ENCODE assay signal across 21 mouse cellular contexts in the genomic region with DNA sequence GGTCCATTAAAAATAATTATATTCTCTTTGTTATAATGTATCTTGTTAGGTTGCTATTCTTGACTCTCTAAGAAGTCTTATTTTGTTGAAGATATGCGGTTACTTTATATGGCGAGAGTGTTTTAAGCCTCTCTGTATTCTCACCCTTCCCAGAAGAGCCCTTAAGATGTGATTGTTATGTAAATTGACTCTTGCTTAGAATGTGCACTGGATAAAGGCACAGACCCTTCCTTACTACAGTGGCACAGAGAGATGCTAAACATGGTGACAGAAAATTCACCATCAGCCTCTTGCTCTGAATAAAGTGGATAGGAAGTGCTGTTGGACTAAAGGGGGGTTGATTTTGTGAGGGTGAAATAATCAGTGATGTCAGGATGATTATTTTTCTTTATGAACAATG.
DNase-seq lines count a peak whose midpoint lies in the region; ATAC-seq and TF ChIP-seq lines count a peak whose summit lies in the region.
"Had no signal": no experiment of that assay in that cellular context is flagged by ENCODE, and none has a peak within 500 bp of the region (broad histone marks: within the 10 kb centered on the region; RNA-seq: fewer than 3 reads in every experiment).

No protein-coding gene starts in this region.

- whole genome bisulfite sequencing in forebrain, embryonic 11.5 days, result 34% methylated on average over 2 of the region's 2 CpGs
- WGBS in forebrain, embryonic 12.5 days, result 14% methylated on average over 2 of the region's 2 CpGs
- 12% methylated on average over 2 of the region's 2 CpGs for WGBS in midbrain, embryonic 12.5 days
- WGBS in midbrain, embryonic 10.5 days, result 25% methylated on average over 2 of the region's 2 CpGs
- WGBS in midbrain, embryonic 16.5 days, result 16% methylated on average over 2 of the region's 2 CpGs
- 23% methylated on average over 2 of the region's 2 CpGs for WGBS in hindbrain, embryonic 14.5 days

- no peak overlapping the region for H3K4me3 ChIP-seq in forebrain, embryonic 11.5 days (ENCODE audit: low read depth, low read length)
- no peak overlapping the region for H3K4me3 ChIP-seq in forebrain, embryonic 12.5 days (replicated peaks)
- no peak overlapping the region for H3K4me3 ChIP-seq in midbrain, embryonic 12.5 days
- H3K4me3 ChIP-seq in midbrain, embryonic 10.5 days, result no peak overlapping the region
- no peak overlapping the region for H3K4me3 ChIP-seq in midbrain, embryonic 16.5 days (ENCODE audit: low read depth, low read length)
- H3K4me3 ChIP-seq in hindbrain, embryonic 14.5 days (replicated peaks; ENCODE audit: low read length), result no peak overlapping the region
- H3K4me3 ChIP-seq: embryonic facial prominence, embryonic 10.5 days; heart, embryonic 13.5 days; hindbrain, embryonic 12.5 days had no signal

- H3K4me1 ChIP-seq in forebrain, embryonic 11.5 days (replicated peaks; ENCODE audit: control insufficient read depth, insufficient read depth, low read length), result no peaks in the 10 kb centered on the region
- peaks cover 10% of the 10 kb centered on the region for H3K4me1 ChIP-seq in forebrain, embryonic 12.5 days
- peaks cover 6% of the 10 kb centered on the region for H3K4me1 ChIP-seq in midbrain, embryonic 12.5 days
- peaks cover 20% of the 10 kb centered on the region for H3K4me1 ChIP-seq in midbrain, embryonic 10.5 days
- H3K4me1 ChIP-seq in midbrain, embryonic 16.5 days (ENCODE audit: control insufficient read depth, insufficient read depth, low read length), result peaks cover 2% of the 10 kb centered on the region; the same call in 1 of the 2 replicates
- no peaks in the 10 kb centered on the region for H3K4me1 ChIP-seq in hindbrain, embryonic 14.5 days (replicated peaks; ENCODE audit: control insufficient read depth, insufficient read depth, low read length)
- H3K4me1 ChIP-seq: embryonic facial prominence, embryonic 10.5 days; heart, embryonic 13.5 days had no signal

- no peaks in the 10 kb centered on the region for H3K9me3 ChIP-seq in forebrain, embryonic 11.5 days (ENCODE audit: control insufficient read depth, low read length)
- no peaks in the 10 kb centered on the region for H3K9me3 ChIP-seq in forebrain, embryonic 12.5 days
- H3K9me3 ChIP-seq in midbrain, embryonic 12.5 days, result no peaks in the 10 kb centered on the region
- no peaks in the 10 kb centered on the region for H3K9me3 ChIP-seq in midbrain, embryonic 10.5 days (replicated peaks)
- no peaks in the 10 kb centered on the region for H3K9me3 ChIP-seq in midbrain, embryonic 16.5 days (replicated peaks; ENCODE audit: control insufficient read depth, low read length, poor library complexity, severe bottlenecking)
- H3K9me3 ChIP-seq in hindbrain, embryonic 14.5 days (ENCODE audit: control insufficient read depth, low read length), result no peaks in the 10 kb centered on the region
- H3K9me3 ChIP-seq: embryonic facial prominence, embryonic 10.5 days; heart, embryonic 13.5 days; hindbrain, embryonic 12.5 days had no signal

- TF ChIP-seq POLR2A in brain, embryonic 14.5 days (IDR thresholded peaks at IDR 0.05; ENCODE audit: borderline replicate concordance, extremely low read depth, insufficient read depth, insufficient read length, poor library complexity, severe bottlenecking), result no peak

- no peaks in the 10 kb centered on the region for H3K36me3 ChIP-seq in forebrain, embryonic 11.5 days (ENCODE audit: control insufficient read depth, insufficient read depth, low read length)
- no peaks in the 10 kb centered on the region for H3K36me3 ChIP-seq in forebrain, embryonic 12.5 days (replicated peaks)
- H3K36me3 ChIP-seq in midbrain, embryonic 12.5 days, result no peaks in the 10 kb centered on the region
- H3K36me3 ChIP-seq in midbrain, embryonic 10.5 days, result no peaks in the 10 kb centered on the region
- H3K36me3 ChIP-seq in midbrain, embryonic 16.5 days (ENCODE audit: control insufficient read depth, insufficient read depth, low read length), result no peaks in the 10 kb centered on the region
- H3K36me3 ChIP-seq in hindbrain, embryonic 14.5 days (replicated peaks; ENCODE audit: control insufficient read depth, insufficient read depth), result no peaks in the 10 kb centered on the region
- H3K36me3 ChIP-seq: embryonic facial prominence, embryonic 10.5 days; heart, embryonic 13.5 days; hindbrain, embryonic 12.5 days had no signal

- intact Hi-C loops in heart, postnatal 10 days (cut with DNase I), result loop anchor here (2.0 to 10.0 kb wide), 2 partner anchors 157 to 287 kb away; no protein-coding TSS in a partner anchor

- ATAC-seq in forebrain, embryonic 11.5 days (replicated peaks; ENCODE audit: low FRiP score), result peak; percentile 69
- ATAC-seq in forebrain, embryonic 12.5 days (ENCODE audit: low FRiP score), result no peak
- peak; percentile 88 for ATAC-seq in midbrain, embryonic 12.5 days (ENCODE audit: low FRiP score, low read depth)
- 0 out of 2 replicates have a peak, but pooled peaks have one; percentile 56 for ATAC-seq in midbrain, embryonic 16.5 days
- ATAC-seq in hindbrain, embryonic 14.5 days (ENCODE audit: low FRiP score), result no peak
- ATAC-seq: CD4-positive, CD25-positive, alpha-beta regulatory T cell, adult 4 months; hindbrain, postnatal 0 days; Patski had no signal

- H3K27me3 ChIP-seq in forebrain, embryonic 11.5 days (ENCODE audit: control insufficient read depth, insufficient read depth, low read length), result no peaks in the 10 kb centered on the region
- no peaks in the 10 kb centered on the region for H3K27me3 ChIP-seq in forebrain, embryonic 12.5 days
- no peaks in the 10 kb centered on the region for H3K27me3 ChIP-seq in midbrain, embryonic 12.5 days
- no peaks in the 10 kb centered on the region for H3K27me3 ChIP-seq in midbrain, embryonic 10.5 days (ENCODE audit: low read depth, poor library complexity, severe bottlenecking)
- no peaks in the 10 kb centered on the region for H3K27me3 ChIP-seq in midbrain, embryonic 16.5 days (ENCODE audit: control insufficient read depth, insufficient read depth, low read depth, low read length)
- no peaks in the 10 kb centered on the region for H3K27me3 ChIP-seq in hindbrain, embryonic 14.5 days (ENCODE audit: control insufficient read depth, insufficient read depth, low read length)
- H3K27me3 ChIP-seq: heart, embryonic 13.5 days; hindbrain, embryonic 12.5 days had no signal

- no peak overlapping the region for H3K4me2 ChIP-seq in forebrain, embryonic 11.5 days (ENCODE audit: low read depth, low read length, severe bottlenecking)
- H3K4me2 ChIP-seq in forebrain, embryonic 12.5 days, result no peak overlapping the region
- H3K4me2 ChIP-seq in midbrain, embryonic 12.5 days (replicated peaks), result no peak overlapping the region
- H3K4me2 ChIP-seq in midbrain, embryonic 16.5 days (ENCODE audit: low read length), result no peak overlapping the region
- H3K4me2 ChIP-seq in hindbrain, embryonic 14.5 days (replicated peaks), result no peak overlapping the region
- H3K4me2 ChIP-seq: heart, embryonic 13.5 days; hindbrain, embryonic 12.5 days had no signal

- no peak overlapping the region for H3K27ac ChIP-seq in forebrain, embryonic 11.5 days (ENCODE audit: low read depth, low read length)
- no peak overlapping the region for H3K27ac ChIP-seq in forebrain, embryonic 12.5 days
- H3K27ac ChIP-seq in midbrain, embryonic 12.5 days (replicated peaks), result no peak overlapping the region
- no peak overlapping the region for H3K27ac ChIP-seq in midbrain, embryonic 10.5 days (replicated peaks)
- no peak overlapping the region for H3K27ac ChIP-seq in midbrain, embryonic 16.5 days (ENCODE audit: low read length)
- H3K27ac ChIP-seq in hindbrain, embryonic 14.5 days, result no peak overlapping the region
- H3K27ac ChIP-seq: embryonic facial prominence, embryonic 10.5 days; heart, embryonic 13.5 days; hindbrain, embryonic 12.5 days; hindbrain, postnatal 0 days had no signal

- no peak for DNase-seq in forebrain, embryonic 11.5 days (ENCODE audit: low spot score)
- no peak for DNase-seq in midbrain, embryonic 10.5 days (ENCODE audit: low spot score)
- peak; percentile 47 for DNase-seq in brain, embryonic 14.5 days (ENCODE audit: low read depth)
- DNase-seq in hindbrain, embryonic 14.5 days (ENCODE audit: low spot score), result no peak
- DNase-seq in heart, postnatal 10 days, result no peak
- DNase-seq: adrenal gland, adult 8-10 months; B cell, adult 2 months; cerebellum, adult 11-12 months; cerebellum, adult 9-11 months; gastrocnemius, postnatal 36 days; heart, adult 11 months; heart, postnatal 4 days had no signal

- H3K9ac ChIP-seq in forebrain, embryonic 11.5 days (ENCODE audit: low read length), result no peak overlapping the region
- H3K9ac ChIP-seq in forebrain, embryonic 12.5 days, result no peak overlapping the region
- no peak overlapping the region for H3K9ac ChIP-seq in midbrain, embryonic 12.5 days (replicated peaks)
- H3K9ac ChIP-seq in midbrain, embryonic 16.5 days (ENCODE audit: low read depth, low read length), result no peak overlapping the region
- no peak overlapping the region for H3K9ac ChIP-seq in hindbrain, embryonic 14.5 days
- H3K9ac ChIP-seq: heart, embryonic 13.5 days; hindbrain, embryonic 12.5 days had no signal

- no peak for TF ChIP-seq CTCF in brain, embryonic 14.5 days (IDR thresholded peaks at IDR 0.05; ENCODE audit: borderline replicate concordance, extremely low read depth, insufficient read depth, insufficient read length)

Comparison
In these comparisons a context has a peak if more than half of its experiments do, and no peak if none do; other contexts are left out.
1. ATAC-seq: peak in forebrain, embryonic 11.5 days (single experiment), midbrain, embryonic 12.5 days (single experiment) and midbrain, embryonic 16.5 days (single experiment); none in forebrain, embryonic 12.5 days (single experiment) and hindbrain, embryonic 14.5 days (single experiment).